ENCODE assay signal across 20 mouse cellular contexts in the genomic region with DNA sequence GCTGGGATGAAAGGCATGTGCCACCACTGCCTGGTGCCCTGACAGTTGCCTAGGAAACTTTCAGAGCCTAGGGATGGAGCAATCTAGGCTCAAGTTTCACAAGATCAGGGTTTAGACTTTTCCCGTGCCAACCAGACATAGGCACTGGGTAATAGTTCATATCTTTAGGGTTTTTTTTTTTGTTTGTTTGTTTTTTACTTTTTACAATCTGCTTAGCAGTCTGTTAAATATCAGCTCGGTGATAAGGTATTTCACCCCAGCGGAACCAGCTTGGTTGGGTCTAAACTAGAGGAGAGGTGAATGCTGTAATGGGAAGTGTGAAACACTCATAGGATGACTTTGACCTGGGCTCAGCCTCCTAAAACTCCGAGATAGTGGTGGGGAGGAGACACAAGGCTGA. TPM values are rescaled to one million over a fixed set of nuclear protein-coding genes. Genes with fewer than 3 reads are reported as not detected.
"Had no signal": no experiment of that assay in that cellular context is flagged by ENCODE, and none has a peak within 500 bp of the region (broad histone marks: within the 10 kb centered on the region; RNA-seq: fewer than 3 reads in every experiment).

No protein-coding gene starts in this region.

- H3K9me3 ChIP-seq: liver, embryonic 13.5 days; midbrain, embryonic 12.5 days; midbrain, embryonic 15.5 days; neural tube, embryonic 12.5 days; neural tube, embryonic 15.5 days had no signal

- H3K27ac ChIP-seq: left cerebral cortex, adult 2 months; liver, embryonic 13.5 days; macrophage; midbrain, embryonic 12.5 days; midbrain, embryonic 15.5 days; neural tube, embryonic 12.5 days; neural tube, embryonic 15.5 days had no signal

- H3K9ac ChIP-seq: liver, embryonic 13.5 days; lung, embryonic 14.5 days; midbrain, embryonic 12.5 days; midbrain, embryonic 15.5 days; neural tube, embryonic 12.5 days; neural tube, embryonic 15.5 days had no signal

- H3K36me3 ChIP-seq: liver, embryonic 13.5 days; midbrain, embryonic 12.5 days; midbrain, embryonic 15.5 days; neural tube, embryonic 12.5 days; neural tube, embryonic 15.5 days had no signal

- H3K4me1 ChIP-seq: liver, embryonic 13.5 days; midbrain, embryonic 12.5 days; midbrain, embryonic 15.5 days; neural tube, embryonic 12.5 days; neural tube, embryonic 15.5 days had no signal

- H3K4me2 ChIP-seq: liver, embryonic 13.5 days; lung, embryonic 14.5 days; midbrain, embryonic 12.5 days; midbrain, embryonic 15.5 days; neural tube, embryonic 12.5 days; neural tube, embryonic 15.5 days had no signal

- H3K4me3 ChIP-seq: left cerebral cortex, adult 2 months; liver, embryonic 13.5 days; midbrain, embryonic 12.5 days; midbrain, embryonic 15.5 days; neural tube, embryonic 12.5 days; neural tube, embryonic 15.5 days had no signal

- DNase-seq: kidney, adult 18-20 months; kidney, adult 9 months; kidney, postnatal 14 days; layer of hippocampus, postnatal 36 days; liver, embryonic 13.5 days; lung, embryonic 14.5 days; right cerebral cortex, adult 18-20 months; right cerebral cortex, postnatal 14 days; thymus, adult 2 months; thymus, postnatal 14 days; thymus, postnatal 4 days had no signal

- ATAC-seq: inflammation-experienced regulatory T-cells, adult 6 months; lung, postnatal 0 days; midbrain, embryonic 15.5 days had no signal

- H3K27me3 ChIP-seq: liver, embryonic 13.5 days; midbrain, embryonic 12.5 days; midbrain, embryonic 15.5 days; neural tube, embryonic 12.5 days; neural tube, embryonic 15.5 days had no signal

RNA-seq across cellular contexts. Expression of gene Gm12216, which starts 52.0 kb away (rescaled TPM):
- polyA plus RNA-seq: limb, embryonic 11.5 days; neural tube, embryonic 12.5 days had no signal
